ENCODE assay signal across 10 mouse cellular contexts in the genomic region with DNA sequence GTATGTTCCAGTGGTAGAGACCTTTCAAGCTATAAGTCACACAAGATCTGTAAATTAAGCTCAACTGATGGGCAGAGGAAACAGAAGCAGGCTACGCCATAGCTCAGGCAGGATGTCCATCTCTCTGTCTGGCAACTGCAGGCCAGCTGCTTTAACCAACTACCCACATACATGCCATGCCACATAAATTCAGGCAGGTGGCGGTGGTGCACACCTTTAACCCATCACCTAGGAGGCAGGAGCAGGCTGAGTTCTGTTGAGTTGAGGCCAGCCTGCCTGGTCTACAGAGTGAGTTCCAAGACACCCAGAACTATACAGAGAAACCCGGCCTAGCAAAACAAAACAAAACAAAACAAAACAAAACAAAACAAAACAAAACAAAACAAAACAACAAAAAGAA.
A peak's percentile ranks its signal among the peaks of the same experiment; 100 is the strongest.
DNase-seq lines count a peak whose midpoint lies in the region; ATAC-seq lines count a peak whose summit lies in the region.
"Had no signal": no experiment of that assay in that cellular context is flagged by ENCODE, and none has a peak within 500 bp of the region (broad histone marks: within the 10 kb centered on the region; RNA-seq: fewer than 3 reads in every experiment).

No protein-coding gene starts in this region.

- no peaks in the 10 kb centered on the region for H3K36me3 ChIP-seq in kidney, embryonic 15.5 days
- H3K36me3 ChIP-seq: stomach, embryonic 15.5 days had no signal

- peak; percentile 19 for DNase-seq in adrenal gland, postnatal 14 days
- no peak for DNase-seq in adrenal gland, adult 8-10 months
- DNase-seq in kidney, postnatal 14 days: peak; percentile 2
- peak; percentile 17 for DNase-seq in brain, adult 2 months (ENCODE audit: low read depth, low spot score)
- peak; percentile 5 for DNase-seq in lung, postnatal 10 days
- no peak for DNase-seq in left cerebral cortex, postnatal 36 days (ENCODE audit: low spot score in 2 of 2)
- DNase-seq in frontal cortex, adult 2 months (ENCODE audit: extremely low spot score in 1 of 2, low spot score in 1 of 2): no peak
- DNase-seq: heart, postnatal 14 days had no signal

- H3K27ac ChIP-seq in kidney, embryonic 15.5 days: no peak overlapping the region
- H3K27ac ChIP-seq: stomach, embryonic 15.5 days had no signal

- H3K4me1 ChIP-seq in kidney, embryonic 15.5 days: no peaks in the 10 kb centered on the region
- H3K4me1 ChIP-seq: stomach, embryonic 15.5 days had no signal

- H3K9me3 ChIP-seq in kidney, embryonic 15.5 days (replicated peaks): no peaks in the 10 kb centered on the region
- H3K9me3 ChIP-seq: stomach, embryonic 15.5 days had no signal

- no peaks in the 10 kb centered on the region for H3K27me3 ChIP-seq in kidney, embryonic 15.5 days
- H3K27me3 ChIP-seq: stomach, embryonic 15.5 days had no signal

- H3K4me3 ChIP-seq in kidney, embryonic 15.5 days (replicated peaks): no peak overlapping the region
- H3K4me3 ChIP-seq: stomach, embryonic 15.5 days had no signal

- 59% methylated on average over 3 of the region's 3 CpGs for WGBS in kidney, embryonic 15.5 days

- H3K4me2 ChIP-seq in kidney, embryonic 15.5 days: no peak overlapping the region
- H3K4me2 ChIP-seq: stomach, embryonic 15.5 days had no signal

- intact Hi-C loops in left cerebral cortex, postnatal 36 days (cut with DNase I): no loop called here

- H3K9ac ChIP-seq in kidney, embryonic 15.5 days: no peak overlapping the region
- H3K9ac ChIP-seq: stomach, embryonic 15.5 days had no signal

- no peak for ATAC-seq in kidney, embryonic 15.5 days (replicated peaks; ENCODE audit: low FRiP score)

Comparison
In these comparisons a context has a peak if more than half of its experiments do, and no peak if none do; other contexts are left out.
1. DNase-seq: peak in adrenal gland, postnatal 14 days (single experiment), kidney, postnatal 14 days (single experiment), brain, adult 2 months (single experiment) and lung, postnatal 10 days (single experiment); none in adrenal gland, adult 8-10 months (single experiment), left cerebral cortex, postnatal 36 days (0 of 2) and frontal cortex, adult 2 months (0 of 2).